Mouse (Mus musculus) erythroblast, embryonic 14.5 days (primary cell): ENCODE measurements around the gene Coro1b. TPM values are rescaled to one million over a fixed set of nuclear protein-coding genes. Genes with fewer than 3 reads are reported as not detected.

Experiments
- H3K27me3 ChIP-seq: 2 replicates; pipeline ENCODE4 v1.6.1; 2012; ENCODE audit warnings: inconsistent platforms; ENCODE audit not compliant: control insufficient read depth
- H3K36me3 ChIP-seq: 2 replicates; pipeline ENCODE4 v1.6.1; 2012; ENCODE audit warnings: mild to moderate bottlenecking, inconsistent platforms; ENCODE audit not compliant: control insufficient read depth
- H3K4me1 ChIP-seq: 2 replicates; pipeline ENCODE4 v1.6.1; 2012; ENCODE audit warnings: inconsistent platforms; ENCODE audit not compliant: control insufficient read depth
- H3K4me3 ChIP-seq: replicated peaks from 2 replicates; pipeline ENCODE3; 2012; ENCODE audit warnings: moderate library complexity, mild to moderate bottlenecking, inconsistent platforms
- H3K9me3 ChIP-seq: 2 replicates; pipeline ENCODE4 v1.6.1; 2012; ENCODE audit warnings: low read length, inconsistent platforms, mixed read lengths; ENCODE audit not compliant: control insufficient read depth
- GATA1 ChIP-seq: IDR thresholded peaks from 2 replicates; pipeline ENCODE4 v1.6.1; 2012; ENCODE audit warnings: low read length, inconsistent platforms, mixed read lengths
- TAL1 ChIP-seq: IDR thresholded peaks from 3 replicates; pipeline ENCODE4 v1.6.1; 2012; ENCODE audit warnings: low read length, inconsistent platforms, mixed read lengths
- polyA plus RNA-seq: library from polyadenylated mRNA; stranded (reverse); fragments of >175 nt; gene quantifications from 2 replicates; pipeline ENCODE4 v1.2.3, GENCODE M21; 2012

The Coro1b gene
- polyA plus RNA-seq, 1 experiment, result 7.5 TPM

GRCm38 (mm10) chr19:4191528-4192250 is 43.3 kb downstream of the Coro1b start, which contains the start of gene Ppp1ca:
TSS of gene Ppp1ca (plus strand) at chr19:4192065.
- Histone ChIP-seq H3K27me3 (no peaks in the 10 kb centered on the region), H3K9me3 (no peaks in the 10 kb centered on the region), H3K36me3 (peaks cover 38% of the 10 kb centered on the region), H3K4me3 (peak within 1 kb of the TSS; percentile 86), H3K4me1 (peaks cover 49% of the 10 kb centered on the region)
- TF ChIP-seq GATA1 (no peak), TAL1 (no peak)

DNA sequence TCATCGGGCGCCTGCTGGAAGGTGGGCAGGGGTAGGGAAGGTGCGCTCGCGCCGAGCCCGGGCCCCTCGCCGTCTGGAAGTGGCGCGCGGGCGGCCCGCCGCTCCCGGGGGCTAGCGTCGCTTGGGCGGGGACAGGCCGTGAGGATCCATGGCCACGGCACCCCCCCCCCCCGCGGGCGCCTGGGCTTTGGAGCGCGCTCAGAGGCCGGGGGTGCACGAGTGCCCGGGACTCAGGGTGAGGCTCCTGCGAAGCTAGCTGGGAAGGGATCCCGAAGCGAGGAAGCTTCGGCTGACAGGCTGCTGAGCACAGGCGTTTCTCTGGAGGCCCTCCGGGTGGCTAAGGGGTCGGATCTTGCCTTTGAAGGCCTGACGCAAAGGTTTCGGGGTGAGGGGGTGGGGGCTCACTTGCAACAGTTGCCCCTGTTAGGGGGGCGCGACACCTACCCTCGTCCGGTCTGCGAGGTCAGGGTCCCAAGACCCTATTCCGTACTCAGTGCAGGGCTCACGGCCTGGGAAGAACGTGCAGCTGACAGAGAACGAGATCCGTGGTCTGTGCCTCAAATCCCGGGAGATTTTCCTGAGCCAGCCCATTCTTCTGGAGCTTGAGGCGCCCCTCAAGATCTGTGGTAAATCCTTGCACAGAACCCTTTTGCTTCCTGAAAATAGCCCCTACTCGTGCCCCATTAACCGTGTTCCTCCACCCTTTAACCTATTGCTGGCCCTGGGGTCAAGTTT is 44.0 kb downstream of the Coro1b start:
- Histone ChIP-seq H3K4me1 (peaks cover 52% of the 10 kb centered on the region), H3K4me3 (peak overlapping the region; percentile 86), H3K36me3 (peaks cover 45% of the 10 kb centered on the region), H3K9me3 (no peaks in the 10 kb centered on the region), H3K27me3 (no peaks in the 10 kb centered on the region)
- no peak for TF ChIP-seq GATA1
- no peak for TF ChIP-seq TAL1

GRCm38 (mm10) chr19:4193129-4193528 is 44.7 kb downstream of the Coro1b start:
- Histone ChIP-seq H3K9me3 (no peaks in the 10 kb centered on the region), H3K4me3 (peak overlapping the region; percentile 86), H3K27me3 (no peaks in the 10 kb centered on the region), H3K4me1 (peaks cover 53% of the 10 kb centered on the region), H3K36me3 (peaks cover 52% of the 10 kb centered on the region)
- TF ChIP-seq GATA1, result no peak
- TF ChIP-seq TAL1, result no peak

- Histone ChIP-seq H3K36me3 (peaks cover 63% of the 10 kb centered on the region), H3K4me1 (peaks cover 58% of the 10 kb centered on the region), H3K4me3 (no peak overlapping the region), H3K27me3 (no peaks in the 10 kb centered on the region), H3K9me3 (no peaks in the 10 kb centered on the region)
- no peak for TF ChIP-seq TAL1
- TF ChIP-seq GATA1, result no peak
Observed at GRCm38 (mm10) chr19:4194021-4194724, 45.8 kb downstream of the Coro1b start.

DNA sequence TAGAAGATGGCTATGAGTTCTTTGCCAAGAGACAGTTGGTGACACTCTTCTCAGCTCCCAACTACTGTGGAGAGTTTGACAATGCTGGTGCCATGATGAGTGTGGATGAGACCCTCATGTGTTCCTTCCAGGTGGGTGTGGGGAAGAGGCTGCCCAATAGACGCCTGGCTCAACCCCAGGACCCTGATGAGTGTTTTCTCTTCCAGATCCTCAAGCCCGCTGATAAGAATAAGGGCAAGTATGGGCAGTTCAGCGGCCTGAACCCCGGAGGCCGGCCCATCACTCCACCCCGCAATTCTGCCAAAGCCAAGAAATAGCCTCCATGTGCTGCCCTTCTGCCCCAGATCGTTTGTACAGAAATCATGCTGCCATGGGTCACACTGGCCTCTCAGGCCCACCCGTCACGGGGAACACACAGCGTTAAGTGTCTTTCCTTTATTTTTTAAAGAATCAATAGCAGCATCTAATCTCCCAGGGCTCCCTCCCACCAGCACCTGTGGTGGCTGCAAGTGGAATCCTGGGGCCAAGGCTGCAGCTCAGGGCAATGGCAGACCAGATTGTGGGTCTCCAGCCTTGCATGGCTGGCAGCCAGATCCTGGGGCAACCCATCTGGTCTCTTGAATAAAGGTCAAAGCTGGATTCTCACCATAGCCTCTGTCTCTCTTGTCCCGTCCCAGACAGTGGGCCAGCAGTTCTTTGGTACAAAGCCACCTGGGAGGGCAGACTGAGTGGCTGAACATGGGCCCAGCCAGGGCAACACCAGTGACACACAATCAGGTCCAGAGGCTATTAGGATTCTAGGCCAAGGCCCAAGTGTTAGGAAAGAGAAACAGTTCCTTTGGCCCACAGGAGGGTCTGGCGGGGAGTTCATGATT is 46.6 kb downstream of the Coro1b start:
- Histone ChIP-seq H3K4me3 (no peak overlapping the region), H3K36me3 (peaks cover 71% of the 10 kb centered on the region), H3K27me3 (no peaks in the 10 kb centered on the region), H3K4me1 (peaks cover 67% of the 10 kb centered on the region), H3K9me3 (no peaks in the 10 kb centered on the region)
- no peak for TF ChIP-seq GATA1

DNA sequence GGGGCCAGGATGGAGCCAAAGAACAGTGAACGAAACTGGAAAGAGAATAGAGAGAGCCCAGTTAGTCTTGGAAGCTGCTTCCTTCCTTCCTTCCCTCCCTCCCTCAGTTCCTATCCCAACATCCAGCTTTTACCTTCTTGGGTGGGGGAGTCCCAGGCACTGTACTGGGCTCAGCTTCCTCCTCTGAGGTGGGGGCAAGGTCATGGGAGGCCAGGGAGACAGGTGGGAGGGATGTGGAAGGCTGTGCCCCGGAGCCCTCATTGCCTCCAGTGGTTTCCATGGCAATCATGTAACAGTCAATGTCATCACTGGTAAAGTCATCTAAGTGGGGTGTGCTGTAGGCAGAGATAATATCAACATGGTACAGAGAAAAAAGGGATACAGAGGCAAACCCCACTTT is 47.6 kb downstream of the Coro1b start:
- Histone ChIP-seq H3K27me3 (no peaks in the 10 kb centered on the region), H3K4me1 (peaks cover 70% of the 10 kb centered on the region), H3K9me3 (no peaks in the 10 kb centered on the region), H3K4me3 (no peak overlapping the region), H3K36me3 (peaks cover 77% of the 10 kb centered on the region)
- TF ChIP-seq GATA1 (no peak), TAL1 (no peak)

- no peak overlapping the region for H3K4me3 ChIP-seq
- H3K27me3 ChIP-seq, result no peaks in the 10 kb centered on the region
- TF ChIP-seq GATA1 (no peak), TAL1 (no peak)
- peaks cover 70% of the 10 kb centered on the region for H3K4me1 ChIP-seq
- H3K9me3 ChIP-seq, result no peaks in the 10 kb centered on the region
- H3K36me3 ChIP-seq, result peaks cover 77% of the 10 kb centered on the region
Observed at GRCm38 (mm10) chr19:4196548-4196947, 48.1 kb downstream of the Coro1b start.

DNA sequence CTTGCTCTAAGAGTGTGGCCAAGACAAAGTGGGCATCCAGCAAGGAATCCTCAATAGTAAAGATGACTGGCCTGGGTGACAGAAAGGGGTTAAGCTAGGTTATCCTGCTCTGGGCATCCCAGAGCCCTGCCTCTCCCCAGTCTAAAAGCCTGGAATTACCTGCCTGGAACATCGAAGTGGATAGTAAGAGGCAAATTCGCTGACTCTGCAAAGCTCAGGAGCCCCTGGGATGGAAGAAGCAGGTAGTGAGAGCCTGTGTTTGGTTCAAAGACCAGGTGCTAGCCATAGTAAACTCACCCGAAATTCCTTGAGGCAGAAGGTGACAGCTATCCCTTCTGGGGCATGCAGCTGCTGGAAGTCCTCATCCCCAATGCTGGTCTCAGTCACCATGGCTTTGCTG is 48.8 kb downstream of the Coro1b start:
- peaks cover 3% of the 10 kb centered on the region for H3K27me3 ChIP-seq
- no peak overlapping the region for H3K4me3 ChIP-seq
- H3K9me3 ChIP-seq, result no peaks in the 10 kb centered on the region
- peaks cover 77% of the 10 kb centered on the region for H3K36me3 ChIP-seq
- no peak for TF ChIP-seq GATA1
- no peak for TF ChIP-seq TAL1
- H3K4me1 ChIP-seq, result peaks cover 74% of the 10 kb centered on the region
